Comparison of ENCODE assay signal across 8 mouse cellular contexts in the genomic region with DNA sequence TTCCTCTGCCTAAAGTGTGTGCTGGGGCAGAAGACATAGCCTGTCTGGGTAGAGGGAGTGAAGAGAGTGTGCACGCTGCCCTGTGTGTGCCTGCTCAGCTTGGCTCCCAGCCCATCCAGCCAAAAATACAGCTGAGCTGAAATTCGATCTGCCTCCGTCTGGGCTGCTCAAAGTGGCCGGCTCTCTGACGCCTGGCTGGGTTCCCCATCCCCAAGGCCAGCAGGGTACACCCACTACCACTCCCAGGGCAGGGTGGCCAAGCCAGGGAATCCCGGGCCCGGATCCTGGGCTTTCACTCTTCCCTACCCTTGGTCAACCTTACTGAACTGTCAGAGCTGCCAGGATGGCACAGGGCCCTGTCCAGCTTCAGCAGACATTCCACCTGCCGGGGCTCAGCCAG. TPM values are rescaled to one million over a fixed set of nuclear protein-coding genes. Genes with fewer than 3 reads are reported as not detected.
DNase-seq lines count a peak whose midpoint lies in the region; ATAC-seq and TF ChIP-seq lines count a peak whose summit lies in the region.

No protein-coding gene starts in this region.

- H3K9me3 ChIP-seq in lung, postnatal 0 days (ENCODE audit: low read length), result no peaks in the 10 kb centered on the region

- H3K4me1 ChIP-seq in embryonic fibroblast, embryonic 13.5 days (ENCODE audit: control insufficient read depth, insufficient read depth, low read length), result peaks cover 9% of the 10 kb centered on the region; the same call in 1 of the 2 replicates
- H3K4me1 ChIP-seq in lung, postnatal 0 days (ENCODE audit: insufficient read depth, low read depth, low read length), result peaks cover 19% of the 10 kb centered on the region

- no peak for TF ChIP-seq CTCF in embryonic fibroblast, embryonic 13.5 days (IDR thresholded peaks at IDR 0.05; ENCODE audit: borderline replicate concordance, insufficient read depth, low read length)
- no peak for TF ChIP-seq CTCF in lung, postnatal 0 days (IDR thresholded peaks at IDR 0.05)

- H3K4me2 ChIP-seq in lung, postnatal 0 days (replicated peaks; ENCODE audit: low read depth, low read length), result no peak overlapping the region

- peak; percentile 58 to 67 for DNase-seq in left cerebral cortex, postnatal 14 days (ENCODE audit: low spot score in 2 of 2)
- no peak for DNase-seq in left cerebral cortex, adult 8-10 months (ENCODE audit: low spot score in 2 of 2)
- DNase-seq in Muller cell, postnatal 12 days (ENCODE audit: inconsistent ontology term), result peak; percentile 76
- peak; percentile 82 for DNase-seq in heart, postnatal 4 days
- peak; percentile 26 for DNase-seq in lung, postnatal 0 days (ENCODE audit: low spot score)
- DNase-seq in urinary bladder, adult 2 months (ENCODE audit: low spot score), result no peak
- DNase-seq in layer of hippocampus, adult 8-10 months (ENCODE audit: low spot score in 2 of 2), result no peak

- TF ChIP-seq EP300 in lung, postnatal 0 days (IDR thresholded peaks at IDR 0.05), result no peak

- no peaks in the 10 kb centered on the region for H3K27me3 ChIP-seq in lung, postnatal 0 days (replicated peaks; ENCODE audit: insufficient read depth, low read length)

- WGBS in lung, postnatal 0 days, result 17% methylated on average over 8 of the region's 8 CpGs

- ATAC-seq in lung, postnatal 0 days, result no peak

- no peak for TF ChIP-seq POLR2A in embryonic fibroblast, embryonic 13.5 days (IDR thresholded peaks at IDR 0.05; ENCODE audit: low read depth, low read length)

- H3K9ac ChIP-seq in lung, postnatal 0 days (replicated peaks; ENCODE audit: low read depth), result peak overlapping the region; percentile 5; the same call in 1 of the 2 replicates

- H3K27ac ChIP-seq in embryonic fibroblast, embryonic 13.5 days (ENCODE audit: insufficient read depth, low read length), result peak overlapping the region; percentile 5; the same call in 1 of the 2 replicates
- 0 out of 2 replicates have a peak overlapping the region, but pooled peaks have one; percentile 68 for H3K27ac ChIP-seq in lung, postnatal 0 days (ENCODE audit: low read length)

- peaks cover 4% of the 10 kb centered on the region; the same call in 1 of the 2 replicates for H3K36me3 ChIP-seq in lung, postnatal 0 days (ENCODE audit: insufficient read depth, low read length)

- H3K4me3 ChIP-seq in embryonic fibroblast, embryonic 13.5 days (ENCODE audit: insufficient read depth, low read length), result no peak overlapping the region
- H3K4me3 ChIP-seq in lung, postnatal 0 days (ENCODE audit: low read depth, low read length), result no peak overlapping the region

- intact Hi-C loops in left cerebral cortex, postnatal 14 days (cut with DNase I), result no loop called here

RNA-seq across cellular contexts. Expression of a gene that starts 15.2 kb away (rescaled TPM):
- 10 to 100 TPM; 12.9 to 17.1 TPM for total RNA-seq in left cerebral cortex, postnatal 14 days (2021)
- total RNA-seq in left cerebral cortex, adult 8-10 months (2022), result 10 to 100 TPM; 18.9 to 25.1 (median 19.3) TPM
- polyA plus RNA-seq in embryonic fibroblast, embryonic 13.5 days (2011; ENCODE audit: insufficient read length, low read depth, missing spikeins), result 11.7 and 13.0 TPM in 2 replicates
- total RNA-seq in heart, postnatal 4 days (2021), result 10 to 100 TPM; 20.5 to 21.7 TPM
- 159 and 168 TPM in 2 replicates for polyA plus RNA-seq in lung, postnatal 0 days (2015; fragmentation: Nextera tagmentation; extraction: Ambion mirVana)
- 65.7 and 69.9 TPM in 2 replicates for polyA plus RNA-seq in urinary bladder, adult 2 months (2012; rRNA removed)
- total RNA-seq in layer of hippocampus, adult 8-10 months (2022), result 10 to 100 TPM; 14.1 to 16.5 (median 14.9) TPM

RNA-seq across cellular contexts. Expression of a gene that starts 27.9 kb away (rescaled TPM):
- under 1 TPM in 1 of 2 experiments, not detected in 1; 0.21 TPM for total RNA-seq in left cerebral cortex, postnatal 14 days (2021)
- total RNA-seq in left cerebral cortex, adult 8-10 months (2022), result under 1 TPM in 1 of 4 experiments, not detected in 3; 0.34 TPM
- polyA plus RNA-seq in embryonic fibroblast, embryonic 13.5 days (2011; ENCODE audit: insufficient read length, low read depth, missing spikeins), result not detected in 2 replicates
- total RNA-seq in heart, postnatal 4 days (2021), result not detected
- polyA plus RNA-seq in lung, postnatal 0 days (2015; fragmentation: Nextera tagmentation; extraction: Ambion mirVana), result 0.13 TPM in 1 of 2 replicates, not detected in the other
- polyA plus RNA-seq in urinary bladder, adult 2 months (2012; rRNA removed), result not detected in 2 replicates
- under 1 TPM in 1 of 4 experiments, not detected in 3; 0.25 TPM for total RNA-seq in layer of hippocampus, adult 8-10 months (2022)

RNA-seq across cellular contexts. Expression of a gene that starts 30.4 kb away (rescaled TPM):
- 100 to 1,000 TPM; 112 to 121 TPM for total RNA-seq in left cerebral cortex, postnatal 14 days (2021)
- total RNA-seq in left cerebral cortex, adult 8-10 months (2022), result 100 to 1,000 TPM; 100 to 118 (median 110) TPM
- polyA plus RNA-seq in embryonic fibroblast, embryonic 13.5 days (2011; ENCODE audit: insufficient read length, low read depth, missing spikeins), result 8.8 and 9.7 TPM in 2 replicates
- 10 to 100 TPM; 20.8 to 21.4 TPM for total RNA-seq in heart, postnatal 4 days (2021)
- polyA plus RNA-seq in lung, postnatal 0 days (2015; fragmentation: Nextera tagmentation; extraction: Ambion mirVana), result 6.6 and 7.4 TPM in 2 replicates
- 24.8 and 27.1 TPM in 2 replicates for polyA plus RNA-seq in urinary bladder, adult 2 months (2012; rRNA removed)
- total RNA-seq in layer of hippocampus, adult 8-10 months (2022), result 10 to 100 TPM; 81.2 to 96.0 (median 85.4) TPM

Comparison
In these comparisons a context has a peak if more than half of its experiments do, and no peak if none do; other contexts are left out.
1. DNase-seq: peak in left cerebral cortex, postnatal 14 days (2 of 2), Muller cell, postnatal 12 days (single experiment), heart, postnatal 4 days (single experiment) and lung, postnatal 0 days (single experiment); none in left cerebral cortex, adult 8-10 months (0 of 2), urinary bladder, adult 2 months (single experiment) and layer of hippocampus, adult 8-10 months (0 of 2).